Mouse (Mus musculus) layer of hippocampus, adult 11-12 months (tissue): ENCODE measurements around the gene Tpt1.
"Not testable (repeated sequence)": the region's sequence is repeated elsewhere in the genome, so short reads cannot be mapped to it uniquely, and the experiment has no call there.

Source experiments
- DNase-seq: peaks from one replicate; pipeline ENCODE4 v3.0.0; 2022; ENCODE audit warnings: low spot score

Tpt1 gene

GRCm38 (mm10) chr14:75844867-75845697 is at the start of gene Tpt1:
TSS of gene Tpt1 (plus strand) at chr14:75845093.
- DNase-seq = peak; percentile 98

- no peak for DNase-seq
These were observed 49.0 kb upstream of the Tpt1 start for GRCm38 (mm10) chr14:75795918-75796317.

- no peak for DNase-seq
These were observed 47.0 kb upstream of the Tpt1 start for GRCm38 (mm10) chr14:75797769-75798386.

- DNase-seq = no peak
These were observed 37.1 kb upstream of the Tpt1 start for GRCm38 (mm10) chr14:75807800-75808199.

- DNase-seq = no peak
These were observed 35.0 kb upstream of the Tpt1 start for GRCm38 (mm10) chr14:75809931-75810330.

GRCm38 (mm10) chr14:75818528-75818927 is 26.4 kb upstream of the Tpt1 start:
- no peak for DNase-seq

GRCm38 (mm10) chr14:75819341-75819740 is 25.6 kb upstream of the Tpt1 start:
- no peak for DNase-seq

GRCm38 (mm10) chr14:75820007-75820406 is 24.9 kb upstream of the Tpt1 start:
- no peak for DNase-seq

- no peak for DNase-seq
These were observed 18.0 kb upstream of the Tpt1 start for GRCm38 (mm10) chr14:75826851-75827410.

- DNase-seq = no peak
These were observed 16.7 kb upstream of the Tpt1 start for GRCm38 (mm10) chr14:75828221-75828620.

GRCm38 (mm10) chr14:75828866-75829806 is 15.8 kb upstream of the Tpt1 start:
- DNase-seq = peak; percentile 94

GRCm38 (mm10) chr14:75829817-75830216 is 15.1 kb upstream of the Tpt1 start:
- DNase-seq = not testable (repeated sequence)

GRCm38 (mm10) chr14:75832031-75832430 is 12.9 kb upstream of the Tpt1 start:
- DNase-seq = no peak

GRCm38 (mm10) chr14:75832982-75833381 is 11.9 kb upstream of the Tpt1 start:
- no peak for DNase-seq

GRCm38 (mm10) chr14:75833546-75834250 is 11.2 kb upstream of the Tpt1 start:
- no peak for DNase-seq

- peak; percentile 67 for DNase-seq
These were observed 10.6 kb upstream of the Tpt1 start for GRCm38 (mm10) chr14:75834251-75834738.

- no peak for DNase-seq
These were observed 10.0 kb upstream of the Tpt1 start for GRCm38 (mm10) chr14:75834739-75835381.

GRCm38 (mm10) chr14:75836579-75836978 is 8.3 kb upstream of the Tpt1 start:
- DNase-seq = no peak

GRCm38 (mm10) chr14:75837048-75837916 is 7.6 kb upstream of the Tpt1 start:
- no peak for DNase-seq

- DNase-seq = not testable (repeated sequence)
These were observed 3.1 kb upstream of the Tpt1 start for GRCm38 (mm10) chr14:75841758-75842157.
